Mouse (Mus musculus): ENCODE results near the gene Jade3.

GRCm38 (mm10) chrX:20407676-20408075 lies 17.8 kb upstream of the Jade3 start:
- TF ChIP-seq CTCF (IDR thresholded peaks at IDR 0.05; ENCODE audit: low read depth) (no peak), EP300 (IDR thresholded peaks at IDR 0.05; ENCODE audit: low read depth) (no peak)
